Comparison of ENCODE assay signal across 8 mouse cellular contexts in genomic region chr5:65698759-65699136, GRCm38 (mm10). TPM values are rescaled to one million over a fixed set of nuclear protein-coding genes. Genes with fewer than 3 reads are reported as not detected.
DNase-seq lines count a peak whose midpoint lies in the region; ATAC-seq and TF ChIP-seq lines count a peak whose summit lies in the region.

No protein-coding gene starts in this region.

- TF ChIP-seq POLR2A in cortical plate, adult 2 months (IDR thresholded peaks at IDR 0.05; ENCODE audit: extremely low read depth, insufficient read depth, low read length) = no peak

- no peaks in the 10 kb centered on the region for H3K27me3 ChIP-seq in kidney, embryonic 14.5 days (ENCODE audit: control insufficient read depth, insufficient read depth, low read length)
- no peaks in the 10 kb centered on the region for H3K27me3 ChIP-seq in hindbrain, embryonic 15.5 days
- H3K27me3 ChIP-seq in midbrain, embryonic 13.5 days = no peaks in the 10 kb centered on the region

- no peak for ATAC-seq in kidney, embryonic 14.5 days (ENCODE audit: low FRiP score, low TSS enrichment)
- no peak for ATAC-seq in hindbrain, embryonic 15.5 days (ENCODE audit: low FRiP score, low read depth)
- no peak for ATAC-seq in midbrain, embryonic 13.5 days

- peaks cover 3% of the 10 kb centered on the region; the same call in 1 of the 2 replicates for H3K36me3 ChIP-seq in kidney, embryonic 14.5 days (ENCODE audit: control insufficient read depth, insufficient read depth, low read length)
- H3K36me3 ChIP-seq in hindbrain, embryonic 15.5 days = no peaks in the 10 kb centered on the region
- peaks cover 6% of the 10 kb centered on the region for H3K36me3 ChIP-seq in midbrain, embryonic 13.5 days

- H3K4me1 ChIP-seq in kidney, embryonic 14.5 days (ENCODE audit: control insufficient read depth, insufficient read depth, low read length) = peaks cover 6% of the 10 kb centered on the region
- H3K4me1 ChIP-seq in cortical plate, adult 2 months (ENCODE audit: control insufficient read depth, insufficient read depth, low read length) = peaks cover 4% of the 10 kb centered on the region
- H3K4me1 ChIP-seq in hindbrain, embryonic 15.5 days (replicated peaks) = peaks cover 25% of the 10 kb centered on the region
- H3K4me1 ChIP-seq in midbrain, embryonic 13.5 days (replicated peaks) = peaks cover 28% of the 10 kb centered on the region

- peak overlapping the region; percentile 99; the same call in 1 of the 2 replicates for H3K9ac ChIP-seq in kidney, embryonic 14.5 days (ENCODE audit: low read depth, low read length)
- peak overlapping the region; percentile 95 for H3K9ac ChIP-seq in hindbrain, embryonic 15.5 days
- H3K9ac ChIP-seq in midbrain, embryonic 13.5 days (replicated peaks) = peak overlapping the region; percentile 95

- H3K27ac ChIP-seq in kidney, embryonic 14.5 days (ENCODE audit: low read depth, low read length) = peak overlapping the region; percentile 99
- H3K27ac ChIP-seq in cortical plate, adult 2 months (ENCODE audit: insufficient read depth, low read length) = no peak overlapping the region
- H3K27ac ChIP-seq in hindbrain, embryonic 15.5 days (replicated peaks) = peak overlapping the region; percentile 95
- peak overlapping the region; percentile 96 for H3K27ac ChIP-seq in midbrain, embryonic 13.5 days

- DNase-seq in kidney, postnatal 14 days = no peak
- DNase-seq in retina, embryonic 14.5 days (ENCODE audit: low spot score) = no peak
- no peak for DNase-seq in embryo, embryonic 11 days
- DNase-seq in adrenal gland, postnatal 36 days = no peak

- TF ChIP-seq CTCF in cortical plate, adult 2 months (IDR thresholded peaks at IDR 0.05; ENCODE audit: extremely low read depth, insufficient read depth, low read length) = no peak

- 17% methylated on average over 6 of the region's 6 CpGs for WGBS in kidney, embryonic 14.5 days
- 24% methylated on average over 6 of the region's 6 CpGs for WGBS in hindbrain, embryonic 15.5 days
- WGBS in midbrain, embryonic 13.5 days = 16% methylated on average over 6 of the region's 6 CpGs

- H3K4me2 ChIP-seq in kidney, embryonic 14.5 days (replicated peaks; ENCODE audit: low read depth, low read length) = peak overlapping the region; percentile 56
- H3K4me2 ChIP-seq in hindbrain, embryonic 15.5 days = peak overlapping the region; percentile 66
- H3K4me2 ChIP-seq in midbrain, embryonic 13.5 days (replicated peaks) = peak overlapping the region; percentile 69

- H3K9me3 ChIP-seq in kidney, embryonic 14.5 days (ENCODE audit: control insufficient read depth, low read length) = no peaks in the 10 kb centered on the region
- H3K9me3 ChIP-seq in hindbrain, embryonic 15.5 days = no peaks in the 10 kb centered on the region
- no peaks in the 10 kb centered on the region for H3K9me3 ChIP-seq in midbrain, embryonic 13.5 days

- peak overlapping the region; percentile 99 for H3K4me3 ChIP-seq in kidney, embryonic 14.5 days (ENCODE audit: low read length)
- H3K4me3 ChIP-seq in cortical plate, adult 2 months (ENCODE audit: insufficient read depth, low read length) = peak overlapping the region; percentile 89
- peak overlapping the region; percentile 69 for H3K4me3 ChIP-seq in hindbrain, embryonic 15.5 days
- H3K4me3 ChIP-seq in midbrain, embryonic 13.5 days (replicated peaks) = peak overlapping the region; percentile 92

RNA-seq across cellular contexts. Expression of gene Pds5a, which starts 0.7 kb away (rescaled TPM):
- polyA plus RNA-seq in kidney, embryonic 14.5 days (2014; fragmentation: Nextera tagmentation; extraction: Ambion mirVana) = 64.5 and 112 TPM in 2 replicates
- polyA plus RNA-seq in cortical plate, adult 2 months (2012; rRNA removed) = 53.7 and 57.2 TPM in 2 replicates
- polyA plus RNA-seq in hindbrain, embryonic 15.5 days (2015; fragmentation: Nextera tagmentation; extraction: Ambion mirVana) = 39.3 and 47.0 TPM in 2 replicates
- 66.2 and 67.6 TPM in 2 replicates for polyA plus RNA-seq in midbrain, embryonic 13.5 days (2015; fragmentation: Nextera tagmentation; extraction: Ambion mirVana)
- total RNA-seq in adrenal gland, postnatal 36 days (2021) = 10 to 100 TPM; 91.0 to 91.5 TPM
